Mouse (Mus musculus) gastrocnemius, postnatal 25 days (tissue): ENCODE results near the gene Dctn1. TPM values are rescaled to one million over a fixed set of nuclear protein-coding genes. Genes with fewer than 3 reads are reported as not detected.

Experiments
- DNase-seq: peaks from one replicate; pipeline ENCODE4 v3.0.0; 2022
- long read RNA-seq, 2 experiments: library from polyadenylated mRNA; stranded (forward); transcript quantifications; one replicate each; pipeline ENCODE4 v2.0.0; 2021
- total RNA-seq, 2 experiments: library from RNA; stranded (reverse); gene quantifications; 1 replicate in 1 of 2; 2 replicates in 1 of 2; pipeline ENCODE4 v1.2.3; 2021

The Dctn1 gene
- total RNA-seq = 100 to 1,000 TPM; 118 to 126 TPM
- long read RNA-seq, experiment 1, full-length matches to known transcripts = 18 of 200 reads
- long read RNA-seq, experiment 1, partial matches to known transcripts = 141 of 200 reads
- long read RNA-seq, experiment 1, other reads (novel, unspliced or antisense) = 41 of 200 reads
- long read RNA-seq, experiment 2, full-length matches to known transcripts = 49 of 258 reads
- long read RNA-seq, experiment 2, partial matches to known transcripts = 117 of 258 reads
- long read RNA-seq, experiment 2, other reads (novel, unspliced or antisense) = 92 of 258 reads

DNA sequence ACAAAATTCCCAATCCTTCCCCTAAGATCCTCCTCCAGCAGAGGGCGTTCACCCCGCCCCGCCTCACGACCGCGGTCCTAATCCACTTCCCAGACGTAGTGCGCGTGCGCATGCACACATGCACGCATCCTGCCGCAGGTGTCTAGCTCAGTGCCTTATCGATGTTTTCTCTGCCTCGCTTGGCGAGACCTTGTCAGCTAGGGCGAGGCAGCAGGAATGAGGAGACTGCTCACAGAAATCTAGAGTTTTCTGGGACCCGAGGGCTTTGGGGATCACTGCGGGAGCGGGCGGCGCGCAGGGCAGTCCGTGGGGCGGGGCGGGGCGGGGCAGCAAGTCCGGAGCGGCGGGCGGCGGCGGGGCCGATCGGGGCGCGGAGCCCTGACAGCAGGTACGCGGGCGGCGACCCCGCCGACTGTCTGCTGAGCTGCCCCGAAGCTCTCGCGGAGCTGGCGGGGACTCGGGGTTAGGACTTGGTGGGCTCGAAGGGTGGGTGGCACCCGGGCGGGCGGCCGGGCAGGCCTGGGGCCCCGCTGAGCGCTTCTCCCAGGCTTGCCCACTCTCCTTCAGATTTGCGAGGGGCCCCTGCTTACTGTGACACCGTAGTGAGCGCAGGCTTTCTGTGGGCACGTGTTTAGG, at the start of gene Dctn1:
Gene Dctn1, plus strand, starts transcription at position 314 of the 636 bp plus-strand sequence.
- peak; percentile 89 for DNase-seq

DNA sequence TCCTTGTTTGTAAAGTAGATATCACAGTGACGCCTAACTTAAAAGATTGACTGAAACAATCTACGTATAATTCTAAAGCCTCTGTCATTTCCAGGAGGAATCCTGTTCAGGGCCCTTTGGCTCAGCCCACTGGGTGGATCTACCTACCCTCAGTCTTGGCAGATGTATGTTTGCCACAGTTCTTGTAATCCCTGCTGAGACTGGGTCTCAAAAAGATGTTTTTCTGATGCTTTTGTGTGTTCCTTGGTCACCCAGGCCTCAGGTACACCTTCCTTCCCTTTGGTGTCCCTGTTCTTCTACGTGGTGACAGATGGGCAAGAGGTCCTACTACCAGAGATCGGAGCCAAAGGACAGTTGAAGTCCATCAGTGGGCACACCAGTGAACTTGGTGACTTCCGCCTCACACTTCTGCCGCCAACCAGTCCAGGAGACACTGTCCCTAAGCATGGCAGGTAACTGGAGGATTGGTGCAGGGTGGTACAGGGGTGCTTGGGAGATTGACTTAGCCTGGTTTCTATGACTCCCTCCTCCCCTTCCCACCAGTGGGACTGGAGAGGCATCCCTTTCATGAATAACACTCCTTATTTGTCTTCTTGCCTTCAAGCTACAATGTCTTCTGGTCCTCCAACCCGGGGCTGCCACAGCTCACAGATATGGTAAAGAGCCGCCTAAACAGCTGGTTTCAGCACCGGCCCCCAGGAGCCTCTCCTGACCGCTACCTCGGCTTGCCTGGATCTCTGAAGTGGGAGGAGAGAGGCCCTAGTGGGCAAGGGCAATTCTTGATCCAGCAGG, 49.2 kb upstream of the Dctn1 start:
- no peak for DNase-seq

GRCm38 (mm10) chr6:83117165-83117438, 48.6 kb upstream of the Dctn1 start:
- no peak for DNase-seq

DNA sequence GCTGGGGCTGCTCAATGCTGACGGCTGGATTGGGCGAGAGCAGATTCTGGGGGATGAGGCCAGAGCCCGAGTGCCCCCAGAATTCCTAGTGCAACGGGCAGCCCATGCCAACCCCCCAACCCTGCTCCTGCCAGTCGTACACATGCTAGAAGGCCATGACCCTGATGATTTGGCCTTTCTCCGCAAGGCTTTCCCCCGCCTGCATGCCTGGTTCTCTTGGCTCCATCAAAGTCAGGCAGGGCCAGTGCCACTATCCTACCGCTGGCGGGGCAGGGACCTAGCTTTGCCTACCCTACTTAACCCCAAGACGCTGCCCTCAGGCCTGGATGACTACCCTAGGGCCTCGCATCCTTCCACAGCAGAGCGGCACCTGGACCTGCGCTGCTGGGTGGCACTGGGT, 48.1 kb upstream of the Dctn1 start:
- no peak for DNase-seq

- DNase-seq = no peak
Observed at GRCm38 (mm10) chr6:83118369-83118768, 47.4 kb upstream of the Dctn1 start.

DNA sequence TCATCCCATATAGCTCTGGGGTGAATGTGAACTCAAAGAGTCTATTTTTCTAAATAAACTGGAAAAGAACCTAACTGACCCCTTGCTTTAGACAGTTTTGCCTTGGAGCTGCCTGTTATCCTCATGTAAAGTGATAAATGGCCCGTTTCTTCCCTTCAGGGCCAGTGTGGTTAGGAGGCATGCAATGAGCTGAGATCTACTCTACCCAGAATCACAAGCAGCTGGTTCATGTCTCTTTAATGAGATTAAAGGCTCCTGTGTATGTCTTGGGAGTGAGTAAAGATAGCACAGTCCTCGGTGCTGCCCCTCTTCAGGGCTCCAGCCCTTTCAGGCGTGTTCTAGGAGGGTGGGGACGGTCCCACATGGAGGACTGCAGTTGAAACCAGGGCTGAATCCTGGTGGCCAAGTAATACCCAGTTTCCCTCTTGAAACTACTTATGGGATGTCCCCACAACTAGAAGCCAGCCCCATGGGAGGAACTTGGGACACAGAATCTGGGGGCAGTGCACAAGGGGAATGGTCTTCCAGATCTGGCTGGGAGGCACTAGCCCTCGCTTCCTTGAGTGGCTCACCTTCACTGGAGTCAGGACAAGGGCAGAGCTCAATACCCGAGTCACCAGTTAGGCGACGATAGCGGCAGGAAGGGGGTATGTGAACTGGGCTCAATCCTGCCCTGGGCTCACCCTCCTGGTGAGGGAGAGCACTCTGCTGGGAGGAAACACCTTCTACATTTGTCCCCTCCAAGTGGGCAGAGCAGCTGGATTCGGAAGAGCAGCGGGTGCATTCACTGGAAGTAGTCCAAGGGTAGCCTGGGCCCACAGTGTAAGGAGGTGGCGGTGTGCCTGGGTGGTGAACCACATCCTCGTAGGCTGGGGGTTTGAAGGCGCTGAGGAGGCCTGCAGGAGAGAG, 46.6 kb upstream of the Dctn1 start:
- no peak for DNase-seq

DNA sequence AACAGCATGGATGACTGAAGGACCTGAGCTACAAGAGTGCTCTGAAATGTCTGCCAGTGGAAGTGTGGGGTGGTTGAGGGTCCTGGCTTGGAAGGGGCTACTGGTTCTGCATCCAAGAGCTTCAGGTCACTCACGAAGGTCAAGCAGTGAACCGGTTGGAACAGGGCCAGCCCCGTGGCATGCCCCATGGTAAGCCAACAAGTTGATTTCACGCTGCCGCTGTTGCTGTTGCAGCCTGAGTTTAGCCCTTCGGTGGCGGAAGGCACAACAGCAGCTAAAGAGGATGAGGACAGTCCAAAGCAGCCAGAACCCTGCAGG, 46.0 kb upstream of the Dctn1 start:
- no peak for DNase-seq

- peak; percentile 96 for DNase-seq
Observed at GRCm38 (mm10) chr6:83120930-83121862, 44.5 kb upstream of the Dctn1 start, which contains the start of gene Wbp1. TSS of gene Wbp1 (minus strand) at chr6:83121559.

GRCm38 (mm10) chr6:83121863-83122710, 43.6 kb upstream of the Dctn1 start:
- DNase-seq = no peak

- DNase-seq = no peak
Observed at GRCm38 (mm10) chr6:83122961-83123360, 42.8 kb upstream of the Dctn1 start.

DNA sequence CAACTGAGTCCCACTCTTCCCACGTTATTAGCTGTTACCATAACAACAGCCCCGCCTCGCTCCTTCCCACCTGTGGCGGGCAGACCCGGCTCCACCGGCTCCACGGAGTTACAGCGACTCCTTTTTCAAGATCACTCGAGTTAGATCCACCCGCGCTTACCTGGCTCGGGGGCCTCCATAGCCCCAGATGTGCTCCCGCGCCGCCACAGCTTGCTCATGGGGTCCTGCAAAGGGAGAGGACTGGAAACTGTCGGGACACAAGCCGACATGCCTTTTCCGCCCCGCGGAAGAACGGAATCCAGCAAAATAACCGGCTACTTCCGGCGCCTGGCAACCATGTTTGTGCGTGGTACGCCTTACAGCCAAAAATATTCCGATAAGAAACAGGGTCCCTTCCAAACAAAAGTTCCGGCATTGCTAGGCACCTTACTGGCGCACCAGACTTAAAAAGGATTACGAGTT, 40.8 kb upstream of the Dctn1 start:
- DNase-seq = peak; percentile 89

DNA sequence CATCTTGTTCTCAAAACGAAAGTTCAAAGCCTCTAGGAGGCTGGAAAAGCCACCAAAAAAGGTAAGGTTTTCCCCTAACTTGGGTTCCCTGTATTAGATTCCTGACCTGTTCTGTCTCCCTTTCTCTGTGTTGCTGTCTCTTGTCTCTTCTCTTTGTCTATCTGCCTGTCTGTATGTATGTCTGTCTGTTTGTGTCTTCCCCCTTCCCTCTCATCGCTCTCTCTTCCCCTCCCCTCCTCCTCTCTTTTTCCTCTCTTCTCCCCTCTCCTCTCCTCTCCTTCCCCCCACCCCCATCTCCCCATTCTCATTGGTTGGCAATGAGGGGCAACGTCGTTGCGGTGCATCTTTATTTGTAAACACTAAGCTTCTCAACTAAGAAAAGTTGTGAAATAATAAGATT, 40.4 kb upstream of the Dctn1 start, which contains the start of gene Ino80b:
Gene Ino80b, minus strand, starts transcription at position 101 of the 400 bp plus-strand sequence.
- DNase-seq = no peak

DNA sequence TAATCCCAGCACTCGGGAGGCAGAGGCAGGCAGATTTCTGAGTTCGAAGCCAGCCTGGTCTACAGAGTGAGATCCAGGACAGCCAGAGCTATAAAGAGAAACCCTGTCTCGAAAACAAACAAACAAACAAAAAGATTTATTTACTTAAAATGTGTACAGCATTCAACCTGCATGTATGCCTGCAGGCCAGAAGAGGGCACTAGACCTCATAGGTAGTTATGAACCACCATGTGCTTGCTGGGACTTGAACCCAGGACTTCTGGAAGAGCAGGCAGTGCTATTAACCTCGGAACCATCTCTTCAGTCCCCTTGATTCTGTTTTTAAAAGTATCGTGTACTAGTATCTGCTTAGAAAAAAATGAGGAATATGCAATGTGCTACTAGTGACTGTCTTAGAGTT, 38.3 kb upstream of the Dctn1 start:
- no peak for DNase-seq

DNA sequence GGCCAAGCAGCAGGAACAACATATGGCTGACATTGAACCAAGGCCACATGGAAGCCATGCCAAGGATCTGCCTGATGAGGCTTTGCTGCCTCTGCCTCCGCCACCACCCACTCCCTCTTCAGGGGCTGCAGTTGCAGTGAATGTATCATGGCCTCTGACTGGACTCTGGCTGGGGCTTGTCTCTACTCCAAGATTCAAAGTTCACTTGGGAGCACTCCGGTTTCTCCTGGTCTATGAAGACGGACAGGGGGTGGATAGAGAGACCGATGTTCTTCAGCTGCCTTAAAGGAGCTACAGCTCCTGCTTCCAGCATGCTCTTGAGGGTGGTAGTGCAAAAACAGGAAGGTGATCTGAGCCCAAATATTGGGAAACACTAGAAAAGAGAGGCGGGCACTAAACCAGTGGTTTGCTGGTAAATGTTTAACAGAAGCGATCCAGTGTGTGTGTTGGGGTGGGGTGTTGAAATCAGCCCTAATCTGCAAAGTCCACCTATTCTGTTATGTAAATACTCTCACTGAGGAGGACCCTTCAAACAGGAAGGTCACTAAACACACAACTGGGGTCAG, 34.2 kb upstream of the Dctn1 start:
- DNase-seq = no peak

DNA sequence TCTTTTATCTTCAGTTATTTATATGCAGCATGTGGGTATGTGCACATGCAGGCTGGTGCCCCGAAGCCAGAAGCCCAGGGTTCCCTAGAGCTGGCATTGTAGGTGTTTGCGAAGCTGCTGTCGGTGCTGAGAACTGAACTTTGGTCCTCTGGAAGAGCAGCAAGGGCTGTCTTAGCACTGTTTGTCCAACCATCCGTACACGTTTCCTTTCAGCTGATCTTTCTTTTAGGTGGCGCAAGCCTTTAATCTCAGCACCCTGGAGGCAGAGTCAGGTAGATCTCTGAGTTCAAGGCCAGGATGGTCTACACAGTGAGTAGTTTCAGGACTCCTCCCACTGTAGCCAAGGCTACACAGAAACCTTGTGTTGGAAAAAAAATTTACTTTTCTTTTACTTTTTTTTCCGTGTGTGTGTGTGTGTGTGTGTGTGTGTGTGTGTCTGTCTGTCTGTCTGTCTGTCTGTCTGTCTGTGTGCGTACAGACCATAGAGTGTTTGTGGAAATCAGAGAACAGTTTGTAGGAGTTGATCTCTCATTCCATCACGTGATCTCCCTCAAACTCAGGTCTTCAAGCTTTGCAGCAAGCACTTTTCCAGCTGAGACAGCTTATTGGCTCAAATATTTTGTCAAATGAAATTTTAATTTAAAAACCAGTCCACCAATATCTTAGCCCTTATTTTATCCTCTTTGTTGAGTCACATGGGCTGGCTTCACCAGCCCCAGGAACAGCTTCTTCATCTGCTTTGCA, 33.4 kb upstream of the Dctn1 start:
- DNase-seq = no peak

- no peak for DNase-seq
Observed at GRCm38 (mm10) chr6:83134226-83134625, 31.5 kb upstream of the Dctn1 start.

- DNase-seq = no peak
Observed at GRCm38 (mm10) chr6:83134951-83135513, 30.7 kb upstream of the Dctn1 start, which contains the start of gene Rtkn. TSS of gene Rtkn (plus strand) at chr6:83135463.

DNA sequence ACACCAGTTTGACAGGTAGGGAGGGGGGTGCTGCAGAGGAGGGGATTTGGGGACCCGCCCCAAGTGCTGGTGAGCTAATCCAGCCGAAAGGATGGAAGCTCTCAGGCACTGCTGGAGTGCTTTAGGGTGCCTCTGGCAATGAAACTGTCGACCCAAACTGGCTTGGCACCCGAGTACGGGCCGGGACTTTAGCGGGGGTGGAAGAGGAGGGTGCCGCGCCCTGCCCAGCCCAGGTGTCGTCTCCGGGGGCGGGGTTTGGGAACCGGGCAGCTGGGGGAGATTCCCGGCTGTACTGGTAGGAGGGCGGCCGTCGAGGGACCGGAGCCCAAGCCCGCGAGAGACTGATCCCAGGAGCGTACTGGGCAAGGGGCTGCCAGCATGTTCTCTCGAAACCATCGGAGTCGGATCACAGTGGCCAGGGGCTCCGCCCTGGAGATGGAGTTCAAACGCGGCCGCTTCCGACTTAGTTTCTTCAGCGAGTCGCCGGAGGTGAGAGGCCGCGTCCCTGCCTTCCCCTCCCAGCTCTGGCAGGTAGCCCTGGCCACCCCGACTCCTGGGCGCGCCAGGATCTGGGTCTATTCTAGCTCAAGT, 30.1 kb upstream of the Dctn1 start:
- peak; percentile 65 for DNase-seq
